Mouse (Mus musculus) embryonic facial prominence, embryonic 15.5 days (tissue): Measurements from ENCODE around the gene Smox. TPM values are rescaled to one million over a fixed set of nuclear protein-coding genes. Genes with fewer than 3 reads are reported as not detected.

Experiments used
- ATAC-seq: fragments of 200-750 bp; cut with Nextera tagmentation; 2 replicates; pipeline ENCODE4 v1.8.0; 2017; ENCODE audit warnings: low read depth, moderate TSS enrichment; ENCODE audit not compliant: insufficient number of reproducible peaks, low FRiP score, low TSS enrichment
- H3K27ac ChIP-seq: fragments of 300-500 bp; sonication (generic); replicated peaks from 2 replicates; pipeline ENCODE4 v1.5.1; 2015; ENCODE audit warnings: mild to moderate bottlenecking, inconsistent platforms
- H3K27me3 ChIP-seq: fragments of 300-500 bp; sonication (generic); 2 replicates; pipeline ENCODE4 v1.6.1; 2015; ENCODE audit warnings: inconsistent platforms
- H3K36me3 ChIP-seq: fragments of 300-500 bp; sonication (generic); 2 replicates; pipeline ENCODE4 v1.6.1; 2015; ENCODE audit warnings: mild to moderate bottlenecking, inconsistent platforms
- H3K4me1 ChIP-seq: fragments of 300-500 bp; sonication (generic); 2 replicates; pipeline ENCODE4 v1.6.1; 2015; ENCODE audit warnings: inconsistent platforms
- H3K4me2 ChIP-seq: fragments of 300-500 bp; sonication (generic); replicated peaks from 2 replicates; pipeline ENCODE4 v1.6.1; 2015; ENCODE audit warnings: mild to moderate bottlenecking, inconsistent platforms
- H3K4me3 ChIP-seq: fragments of 300-500 bp; sonication (generic); replicated peaks from 2 replicates; pipeline ENCODE4 v1.5.1; 2015; ENCODE audit warnings: mild to moderate bottlenecking, inconsistent platforms
- H3K9ac ChIP-seq: fragments of 300-500 bp; sonication (generic); 2 replicates; pipeline ENCODE4 v1.6.1; 2015; ENCODE audit warnings: inconsistent platforms
- H3K9me3 ChIP-seq: fragments of 300-500 bp; sonication (generic); replicated peaks from 2 replicates; pipeline ENCODE4 v1.6.1; 2016; ENCODE audit warnings: inconsistent platforms
- WGBS: fragments of 180-500 bp; shearing (Covaris S2); methylation state at CpG from one replicate; pipeline ENCODE4 v1.1.7; 2015; 5-methylcytosine and 5-hydroxymethylcytosine counted together
- polyA plus RNA-seq: library from polyadenylated mRNA; unstranded; fragments of >200 nt; fragmentation: Nextera tagmentation; extraction: Ambion mirVana; gene quantifications from 2 replicates; pipeline ENCODE4 v1.2.1, GENCODE M21; 2015

Gene Smox
- polyA plus RNA-seq, 1 experiment from 2014 or later: 59.9 TPM

DNA sequence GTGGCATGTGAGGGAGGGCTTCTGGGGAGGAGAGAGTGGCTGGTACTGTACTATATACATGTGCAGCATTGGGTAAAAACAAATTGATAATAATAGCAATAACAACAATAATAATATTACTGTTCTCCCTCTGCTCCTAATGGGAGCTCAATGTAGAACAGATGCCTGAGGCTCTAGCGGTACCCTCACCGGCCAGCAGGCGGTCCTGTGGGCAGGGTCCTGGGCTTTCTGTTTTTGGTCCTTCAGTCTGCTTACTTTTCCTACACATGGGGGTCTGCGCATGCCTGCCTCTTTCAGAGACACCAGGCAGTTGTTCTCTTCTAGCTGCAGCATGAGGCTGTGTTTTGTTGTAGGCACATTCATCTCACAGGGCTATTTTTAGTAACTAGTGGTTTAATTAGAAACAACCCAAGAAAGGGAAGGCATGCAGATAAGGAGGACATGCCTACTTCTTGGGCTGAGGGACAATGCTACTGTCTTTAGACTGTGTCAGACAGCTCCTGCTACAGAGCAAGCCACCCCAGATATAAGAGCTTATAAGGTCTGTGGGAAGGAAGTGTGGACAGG is 22.8 kb downstream of the Smox start:
- Histone ChIP-seq H3K36me3 (0 out of 2 replicates have a peak, but pooled peaks cover 15% of the 10 kb centered on the region), H3K27ac (no peak overlapping the region), H3K27me3 (no peaks in the 10 kb centered on the region), H3K4me2 (no peak overlapping the region), H3K4me1 (peaks cover 25% of the 10 kb centered on the region), H3K9me3 (no peaks in the 10 kb centered on the region), H3K9ac (no peak overlapping the region), H3K4me3 (no peak overlapping the region)
- WGBS: 75% methylated on average over 4 of the region's 4 CpGs
- no peak for ATAC-seq

- Histone ChIP-seq H3K4me2 (no peak overlapping the region), H3K36me3 (peaks cover 30% of the 10 kb centered on the region), H3K4me3 (no peak overlapping the region), H3K27me3 (no peaks in the 10 kb centered on the region), H3K27ac (no peak overlapping the region), H3K4me1 (peaks cover 9% of the 10 kb centered on the region; the same call in 1 of the 2 replicates), H3K9me3 (no peaks in the 10 kb centered on the region), H3K9ac (no peak overlapping the region)
- ATAC-seq: no peak
- 86% methylated on average over 4 of the region's 4 CpGs for WGBS
These were observed 26.3 kb downstream of the Smox start for GRCm38 (mm10) chr2:131517550-131517949.

GRCm38 (mm10) chr2:131518790-131519189 is 27.5 kb downstream of the Smox start:
- H3K4me1 ChIP-seq: peaks cover 5% of the 10 kb centered on the region; the same call in 1 of the 2 replicates
- no peak for ATAC-seq
- 65% methylated on average over 3 of the region's 3 CpGs for WGBS

GRCm38 (mm10) chr2:131520743-131521142 is 29.4 kb downstream of the Smox start:
- no peak for ATAC-seq
- Histone ChIP-seq H3K36me3 (peaks cover 34% of the 10 kb centered on the region), H3K4me3 (no peak overlapping the region), H3K9me3 (no peaks in the 10 kb centered on the region), H3K9ac (no peak overlapping the region), H3K4me1 (no peaks in the 10 kb centered on the region), H3K4me2 (no peak overlapping the region), H3K27ac (no peak overlapping the region), H3K27me3 (no peaks in the 10 kb centered on the region)
- 93% methylated on average over 19 of the region's 19 CpGs for WGBS

More at GRCm38 (mm10) chr2:131518790-131519189, 27.5 kb downstream of the Smox start:
- Histone ChIP-seq H3K4me3 (no peak overlapping the region), H3K27me3 (no peaks in the 10 kb centered on the region), H3K9me3 (no peaks in the 10 kb centered on the region), H3K27ac (no peak overlapping the region), H3K9ac (no peak overlapping the region), H3K4me2 (no peak overlapping the region), H3K36me3 (peaks cover 30% of the 10 kb centered on the region)

- H3K4me3 ChIP-seq: no peak overlapping the region
- H3K27me3 ChIP-seq: no peaks in the 10 kb centered on the region
- H3K4me2 ChIP-seq: no peak overlapping the region
- peaks cover 11% of the 10 kb centered on the region; the same call in 1 of the 2 replicates for H3K4me1 ChIP-seq
- H3K9ac ChIP-seq: no peak overlapping the region
- 48% methylated on average over 3 of the region's 3 CpGs for WGBS
- H3K27ac ChIP-seq: no peak overlapping the region
- H3K9me3 ChIP-seq: no peaks in the 10 kb centered on the region
- ATAC-seq: no peak
- H3K36me3 ChIP-seq: 0 out of 2 replicates have a peak, but pooled peaks cover 7% of the 10 kb centered on the region
These were observed 35.8 kb downstream of the Smox start for GRCm38 (mm10) chr2:131527061-131527460.

DNA sequence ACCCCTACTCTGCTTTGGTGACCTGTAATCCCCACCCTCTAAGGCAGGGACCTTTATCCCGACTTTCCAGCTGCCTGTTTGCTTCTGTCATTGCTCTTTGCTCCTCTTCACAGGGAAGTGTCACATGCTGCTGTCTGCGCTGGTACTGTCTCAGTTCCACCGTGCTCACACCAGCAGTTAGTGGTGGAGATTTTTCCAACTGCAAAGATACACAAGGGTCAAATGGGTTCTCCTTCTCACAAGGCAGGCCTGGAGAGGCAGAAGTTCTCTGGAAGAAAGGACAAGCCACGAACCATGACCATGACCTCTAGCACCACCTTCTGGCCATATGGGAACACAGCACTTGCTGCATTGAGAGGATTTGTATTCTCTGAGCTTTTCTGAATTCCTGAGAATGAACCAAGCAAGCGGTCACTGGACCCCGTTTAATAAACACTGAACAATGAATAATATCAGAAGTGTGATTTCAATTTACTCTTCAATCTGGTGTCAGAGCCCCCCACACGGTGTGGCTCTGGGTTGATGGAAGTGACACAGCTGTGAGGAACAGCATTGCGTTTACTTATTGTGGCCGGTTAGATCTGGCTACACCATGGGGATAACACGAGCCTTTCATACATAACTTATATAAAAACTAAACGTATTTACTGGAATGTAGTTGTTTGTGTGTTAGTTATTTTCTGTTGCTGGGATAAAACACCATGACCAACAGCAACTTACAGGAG is 38.8 kb downstream of the Smox start:
- ATAC-seq: no peak
- H3K9me3 ChIP-seq: no peaks in the 10 kb centered on the region
- 0 out of 2 replicates have a peak, but pooled peaks cover 5% of the 10 kb centered on the region for H3K36me3 ChIP-seq
- H3K9ac ChIP-seq: no peak overlapping the region
- H3K4me2 ChIP-seq: no peak overlapping the region
- no peak overlapping the region for H3K4me3 ChIP-seq
- H3K27ac ChIP-seq: no peak overlapping the region
- H3K27me3 ChIP-seq: no peaks in the 10 kb centered on the region
- peaks cover 11% of the 10 kb centered on the region; the same call in 1 of the 2 replicates for H3K4me1 ChIP-seq
- 33% methylated on average over 11 of the region's 11 CpGs for WGBS

GRCm38 (mm10) chr2:131530623-131531008 is 39.3 kb downstream of the Smox start:
- no peaks in the 10 kb centered on the region for H3K9me3 ChIP-seq
- 22% methylated on average over 9 of the region's 9 CpGs for whole genome bisulfite sequencing
- no peak overlapping the region for H3K4me3 ChIP-seq
- no peak overlapping the region for H3K4me2 ChIP-seq
- no peak for ATAC-seq
- H3K27me3 ChIP-seq: no peaks in the 10 kb centered on the region
- H3K4me1 ChIP-seq: peaks cover 11% of the 10 kb centered on the region; the same call in 1 of the 2 replicates
- H3K36me3 ChIP-seq: 0 out of 2 replicates have a peak, but pooled peaks cover 3% of the 10 kb centered on the region
- no peak overlapping the region for H3K27ac ChIP-seq
- H3K9ac ChIP-seq: no peak overlapping the region

DNA sequence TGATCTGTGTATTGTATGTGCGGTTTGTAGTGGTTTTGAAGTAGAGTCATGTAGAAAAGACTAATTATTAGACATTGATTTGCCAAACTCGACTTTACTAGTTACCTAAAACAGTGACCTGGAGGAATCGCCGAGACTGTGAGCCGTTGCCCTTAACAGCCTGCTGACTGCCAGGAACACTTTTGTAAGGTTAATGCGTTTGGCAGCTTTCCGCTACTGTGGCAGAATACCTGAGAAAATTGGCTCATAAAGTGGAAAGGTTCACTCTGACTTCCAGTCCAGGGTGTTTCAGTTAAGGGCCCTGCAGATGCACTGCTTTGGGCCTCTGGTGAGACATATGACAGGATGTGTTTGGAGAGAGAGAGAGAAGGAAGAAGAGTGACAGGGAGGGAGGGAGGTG is 40.0 kb downstream of the Smox start:
- no peak overlapping the region for H3K9ac ChIP-seq
- ATAC-seq: no peak

DNA sequence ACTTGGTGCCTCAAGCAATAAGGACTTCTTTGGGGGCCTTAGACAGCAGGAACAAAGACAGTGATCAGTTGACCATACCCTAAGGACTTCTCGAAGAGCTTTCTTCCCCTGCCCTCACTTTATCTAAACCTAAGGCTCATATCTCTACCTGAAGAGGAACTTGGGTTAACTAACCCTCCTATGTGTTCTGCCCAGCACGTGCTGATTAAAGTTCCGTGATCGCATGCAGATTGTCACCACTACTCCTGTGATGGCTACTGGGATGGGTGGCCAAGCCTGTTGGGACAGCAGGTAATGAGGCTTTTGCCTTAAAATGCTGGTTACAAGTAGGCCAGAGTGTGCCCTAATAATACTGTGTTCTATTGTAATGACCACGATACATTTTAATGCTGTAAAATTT is 43.9 kb downstream of the Smox start:
- Histone ChIP-seq H3K9ac (no peak overlapping the region), H3K36me3 (no peaks in the 10 kb centered on the region), H3K27me3 (no peaks in the 10 kb centered on the region), H3K4me1 (peaks cover 8% of the 10 kb centered on the region; the same call in 1 of the 2 replicates), H3K4me2 (no peak overlapping the region), H3K27ac (no peak overlapping the region), H3K9me3 (no peaks in the 10 kb centered on the region), H3K4me3 (no peak overlapping the region)
- ATAC-seq: no peak
- 93% methylated on average over 5 of the region's 5 CpGs for WGBS

More for the DNA sequence above, 40.0 kb downstream of the Smox start:
- Histone ChIP-seq H3K4me3 (no peak overlapping the region), H3K9me3 (no peaks in the 10 kb centered on the region), H3K27ac (no peak overlapping the region), H3K4me1 (peaks cover 11% of the 10 kb centered on the region; the same call in 1 of the 2 replicates), H3K36me3 (0 out of 2 replicates have a peak, but pooled peaks cover under 1% of the 10 kb centered on the region), H3K27me3 (no peaks in the 10 kb centered on the region), H3K4me2 (no peak overlapping the region)
- WGBS: 80% methylated on average over 7 of the region's 7 CpGs

- Histone ChIP-seq H3K27me3 (no peaks in the 10 kb centered on the region), H3K27ac (no peak overlapping the region), H3K4me2 (no peak overlapping the region), H3K4me1 (no peaks in the 10 kb centered on the region), H3K36me3 (no peaks in the 10 kb centered on the region), H3K4me3 (no peak overlapping the region), H3K9ac (no peak overlapping the region), H3K9me3 (no peaks in the 10 kb centered on the region)
- ATAC-seq: no peak
- 79% methylated on average over 7 of the region's 7 CpGs for WGBS
These were observed 47.0 kb downstream of the Smox start for GRCm38 (mm10) chr2:131538341-131538740.

DNA sequence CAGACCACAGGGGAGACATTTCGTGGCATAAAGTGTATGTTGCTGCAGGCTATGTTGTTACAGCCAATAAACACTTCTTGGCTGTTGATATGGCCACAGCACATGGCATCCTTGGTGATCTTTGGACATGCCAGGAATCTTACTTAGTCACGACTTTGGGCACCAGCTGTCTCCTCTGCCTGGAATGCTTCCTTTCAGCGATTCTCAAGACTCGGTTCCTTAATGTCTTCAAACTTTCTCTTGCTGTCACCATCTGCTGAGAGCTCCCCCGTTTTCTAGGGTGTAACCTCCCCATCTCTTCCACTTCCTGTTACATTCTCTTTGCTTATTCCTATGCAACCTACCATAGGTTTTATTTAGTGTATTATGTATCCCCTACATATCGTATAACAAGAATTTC is 48.5 kb downstream of the Smox start:
- H3K9me3 ChIP-seq: no peaks in the 10 kb centered on the region
- no peaks in the 10 kb centered on the region for H3K36me3 ChIP-seq
- H3K4me3 ChIP-seq: no peak overlapping the region
- no peaks in the 10 kb centered on the region for H3K4me1 ChIP-seq
- no peak overlapping the region for H3K4me2 ChIP-seq
- H3K27ac ChIP-seq: no peak overlapping the region
- ATAC-seq: no peak
- H3K27me3 ChIP-seq: no peaks in the 10 kb centered on the region
- H3K9ac ChIP-seq: no peak overlapping the region
- WGBS: 76% methylated on average over 6 of the region's 6 CpGs
